Mouse (Mus musculus): ENCODE data around the gene St7. TPM values are rescaled to one million over a fixed set of nuclear protein-coding genes. Genes with fewer than 3 reads are reported as not detected.

Gene St7
- polyA plus RNA-seq, 1 experiment from 2014 or later = 26.0 TPM

- no peak for ATAC-seq
- no peaks in the 10 kb centered on the region for H3K4me1 ChIP-seq (replicated peaks)
- no peaks in the 10 kb centered on the region for H3K9me3 ChIP-seq
- no peak overlapping the region for H3K4me2 ChIP-seq (replicated peaks)
- no peak overlapping the region for H3K27ac ChIP-seq
- 21% methylated on average over 4 of the region's 4 CpGs for WGBS
- H3K36me3 ChIP-seq = no peaks in the 10 kb centered on the region
- no peaks in the 10 kb centered on the region for H3K27me3 ChIP-seq (replicated peaks)
- no peak overlapping the region for H3K4me3 ChIP-seq (replicated peaks)
- H3K9ac ChIP-seq = no peak overlapping the region
Observed at GRCm38 (mm10) chr6:17806569-17806968, 113.8 kb downstream of the St7 start.

GRCm38 (mm10) chr6:17811063-17811462 lies 118.3 kb downstream of the St7 start:
- H3K27me3 ChIP-seq (replicated peaks) = no peaks in the 10 kb centered on the region

GRCm38 (mm10) chr6:17811531-17811930 lies 118.8 kb downstream of the St7 start:
- Histone ChIP-seq H3K27me3 (replicated peaks) (no peaks in the 10 kb centered on the region), H3K4me1 (replicated peaks) (peaks cover 2% of the 10 kb centered on the region; the same call in 1 of the 2 replicates), H3K4me2 (replicated peaks) (no peak overlapping the region), H3K36me3 (no peaks in the 10 kb centered on the region), H3K9me3 (no peaks in the 10 kb centered on the region), H3K9ac (no peak overlapping the region), H3K27ac (no peak overlapping the region), H3K4me3 (replicated peaks) (no peak overlapping the region)
- peak; percentile 92 for ATAC-seq

More at GRCm38 (mm10) chr6:17811063-17811462, 118.3 kb downstream of the St7 start:
- no peak overlapping the region for H3K9ac ChIP-seq
- H3K36me3 ChIP-seq = no peaks in the 10 kb centered on the region
- H3K4me2 ChIP-seq (replicated peaks) = no peak overlapping the region
- 51% methylated on average over 2 of the region's 2 CpGs for WGBS
- peak; percentile 91 for ATAC-seq
- H3K4me3 ChIP-seq (replicated peaks) = no peak overlapping the region
- peak overlapping the region; percentile 59 for H3K27ac ChIP-seq
- peaks cover 2% of the 10 kb centered on the region; the same call in 1 of the 2 replicates for H3K4me1 ChIP-seq (replicated peaks)
- H3K9me3 ChIP-seq = no peaks in the 10 kb centered on the region

GRCm38 (mm10) chr6:17814074-17814649 lies 121.4 kb downstream of the St7 start:
- Histone ChIP-seq H3K4me2 (replicated peaks) (no peak overlapping the region), H3K4me1 (replicated peaks) (peaks cover 7% of the 10 kb centered on the region; the same call in 1 of the 2 replicates), H3K9me3 (no peaks in the 10 kb centered on the region), H3K4me3 (replicated peaks) (no peak overlapping the region), H3K9ac (no peak overlapping the region), H3K27ac (no peak overlapping the region), H3K36me3 (no peaks in the 10 kb centered on the region), H3K27me3 (replicated peaks) (no peaks in the 10 kb centered on the region)
- WGBS = 41% methylated on average over 2 of the region's 2 CpGs
- no peak for ATAC-seq

- Histone ChIP-seq H3K36me3 (no peaks in the 10 kb centered on the region), H3K27me3 (replicated peaks) (no peaks in the 10 kb centered on the region), H3K27ac (no peak overlapping the region), H3K4me2 (replicated peaks) (no peak overlapping the region), H3K9me3 (no peaks in the 10 kb centered on the region), H3K9ac (no peak overlapping the region), H3K4me3 (replicated peaks) (no peak overlapping the region), H3K4me1 (replicated peaks) (peaks cover 7% of the 10 kb centered on the region; the same call in 1 of the 2 replicates)
- peak; percentile 61 for ATAC-seq
- WGBS = 12% methylated on average over 3 of the region's 3 CpGs
Observed at GRCm38 (mm10) chr6:17816865-17817435, 124.2 kb downstream of the St7 start.

- WGBS = 90% methylated on average over 2 of the region's 2 CpGs
- H3K36me3 ChIP-seq = no peaks in the 10 kb centered on the region
- no peaks in the 10 kb centered on the region for H3K27me3 ChIP-seq (replicated peaks)
- no peak overlapping the region for H3K9ac ChIP-seq
- H3K4me2 ChIP-seq (replicated peaks) = no peak overlapping the region
- H3K4me3 ChIP-seq (replicated peaks) = no peak overlapping the region
- no peaks in the 10 kb centered on the region for H3K4me1 ChIP-seq (replicated peaks)
- no peak overlapping the region for H3K27ac ChIP-seq
- no peaks in the 10 kb centered on the region for H3K9me3 ChIP-seq
- no peak for ATAC-seq
Observed at GRCm38 (mm10) chr6:17823614-17824013, 130.9 kb downstream of the St7 start.

GRCm38 (mm10) chr6:17824735-17825134 lies 132.0 kb downstream of the St7 start:
- Histone ChIP-seq H3K4me2 (replicated peaks) (no peak overlapping the region), H3K4me3 (replicated peaks) (no peak overlapping the region), H3K36me3 (no peaks in the 10 kb centered on the region), H3K9me3 (no peaks in the 10 kb centered on the region), H3K9ac (no peak overlapping the region), H3K27me3 (replicated peaks) (no peaks in the 10 kb centered on the region), H3K4me1 (replicated peaks) (no peaks in the 10 kb centered on the region), H3K27ac (no peak overlapping the region)
- WGBS = 100% methylated on average over 1 of the region's 1 CpGs
- ATAC-seq = no peak

- ATAC-seq = no peak
- H3K36me3 ChIP-seq = peaks cover 3% of the 10 kb centered on the region; the same call in 1 of the 2 replicates
- H3K27me3 ChIP-seq (replicated peaks) = no peaks in the 10 kb centered on the region
- H3K9me3 ChIP-seq = no peaks in the 10 kb centered on the region
- no peak overlapping the region for H3K9ac ChIP-seq
- WGBS = 66% methylated on average over 4 of the region's 4 CpGs
- H3K27ac ChIP-seq = no peak overlapping the region
- H3K4me1 ChIP-seq (replicated peaks) = no peaks in the 10 kb centered on the region
- no peak overlapping the region for H3K4me3 ChIP-seq (replicated peaks)
- no peak overlapping the region for H3K4me2 ChIP-seq (replicated peaks)
Observed at GRCm38 (mm10) chr6:17828382-17828781, 135.6 kb downstream of the St7 start.

- H3K9me3 ChIP-seq = no peaks in the 10 kb centered on the region
- no peak overlapping the region for H3K9ac ChIP-seq
- ATAC-seq = no peak
- no peak overlapping the region for H3K4me3 ChIP-seq (replicated peaks)
- no peaks in the 10 kb centered on the region for H3K4me1 ChIP-seq (replicated peaks)
- no peak overlapping the region for H3K27ac ChIP-seq
- H3K36me3 ChIP-seq = peaks cover 3% of the 10 kb centered on the region; the same call in 1 of the 2 replicates
- no peaks in the 10 kb centered on the region for H3K27me3 ChIP-seq (replicated peaks)
- no peak overlapping the region for H3K4me2 ChIP-seq (replicated peaks)
- WGBS = 94% methylated on average over 1 of the region's 1 CpGs
Observed at GRCm38 (mm10) chr6:17829981-17830380, 137.2 kb downstream of the St7 start.

- no peak for ATAC-seq
- peaks cover 3% of the 10 kb centered on the region; the same call in 1 of the 2 replicates for H3K36me3 ChIP-seq
- no peaks in the 10 kb centered on the region for H3K9me3 ChIP-seq
- no peak overlapping the region for H3K9ac ChIP-seq
- no peak overlapping the region for H3K4me2 ChIP-seq (replicated peaks)
- WGBS = 42% methylated on average over 7 of the region's 7 CpGs
- no peak overlapping the region for H3K27ac ChIP-seq
- no peaks in the 10 kb centered on the region for H3K4me1 ChIP-seq (replicated peaks)
- H3K4me3 ChIP-seq (replicated peaks) = no peak overlapping the region
- H3K27me3 ChIP-seq (replicated peaks) = no peaks in the 10 kb centered on the region
Observed at GRCm38 (mm10) chr6:17834493-17834892, 141.8 kb downstream of the St7 start.

GRCm38 (mm10) chr6:17835693-17836092 lies 143.0 kb downstream of the St7 start:
- no peak for ATAC-seq
- Histone ChIP-seq H3K9me3 (no peaks in the 10 kb centered on the region), H3K27me3 (replicated peaks) (no peaks in the 10 kb centered on the region), H3K4me3 (replicated peaks) (no peak overlapping the region), H3K9ac (no peak overlapping the region), H3K4me2 (replicated peaks) (no peak overlapping the region), H3K36me3 (no peaks in the 10 kb centered on the region), H3K27ac (no peak overlapping the region), H3K4me1 (replicated peaks) (no peaks in the 10 kb centered on the region)
- 68% methylated on average over 6 of the region's 6 CpGs for WGBS

- Histone ChIP-seq H3K4me1 (replicated peaks) (no peaks in the 10 kb centered on the region), H3K9me3 (no peaks in the 10 kb centered on the region), H3K4me3 (replicated peaks) (no peak overlapping the region), H3K36me3 (no peaks in the 10 kb centered on the region), H3K4me2 (replicated peaks) (no peak overlapping the region), H3K27me3 (replicated peaks) (no peaks in the 10 kb centered on the region), H3K27ac (no peak overlapping the region), H3K9ac (no peak overlapping the region)
- no peak for ATAC-seq
- WGBS = 86% methylated on average over 1 of the region's 1 CpGs
Observed at GRCm38 (mm10) chr6:17837676-17838075, 144.9 kb downstream of the St7 start.

- no peak overlapping the region for H3K27ac ChIP-seq
- no peaks in the 10 kb centered on the region for H3K9me3 ChIP-seq
- no peak overlapping the region for H3K4me3 ChIP-seq (replicated peaks)
- no peak overlapping the region for H3K4me2 ChIP-seq (replicated peaks)
- no peaks in the 10 kb centered on the region for H3K27me3 ChIP-seq (replicated peaks)
- no peak overlapping the region for H3K9ac ChIP-seq
- no peaks in the 10 kb centered on the region for H3K4me1 ChIP-seq (replicated peaks)
- WGBS = 83% methylated on average over 29 of the region's 29 CpGs
- H3K36me3 ChIP-seq = no peaks in the 10 kb centered on the region
- no peak for ATAC-seq
Observed at GRCm38 (mm10) chr6:17840431-17840830, 147.7 kb downstream of the St7 start.

Measured in intestine, embryonic 15.5 days (tissue).